Comparison of ENCODE assay signal across 11 mouse cellular contexts in genomic region chr2:164084342-164084700, GRCm38 (mm10). TPM values are rescaled to one million over a fixed set of nuclear protein-coding genes. Genes with fewer than 3 reads are reported as not detected.
A peak's percentile ranks its signal among the peaks of the same experiment; 100 is the strongest.
DNase-seq lines count a peak whose midpoint lies in the region; ATAC-seq and TF ChIP-seq lines count a peak whose summit lies in the region.
"Had no signal": no experiment of that assay in that cellular context is flagged by ENCODE, and none has a peak within 500 bp of the region (broad histone marks: within the 10 kb centered on the region; RNA-seq: fewer than 3 reads in every experiment).

No protein-coding gene starts in this region.

- H3K4me2 ChIP-seq in liver, embryonic 13.5 days: no peak overlapping the region
- H3K4me2 ChIP-seq in liver, postnatal 0 days (ENCODE audit: low read depth, low read length): peak overlapping the region; percentile 40
- H3K4me2 ChIP-seq in midbrain, postnatal 0 days (ENCODE audit: low read depth, low read length, poor library complexity, severe bottlenecking): no peak overlapping the region
- H3K4me2 ChIP-seq: lung, embryonic 15.5 days had no signal

- no peak for TF ChIP-seq EP300 in liver, postnatal 0 days (IDR thresholded peaks at IDR 0.05; ENCODE audit: low read depth)

- no peak for TF ChIP-seq CTCF in liver, postnatal 0 days (IDR thresholded peaks at IDR 0.05; ENCODE audit: low read depth)
- TF ChIP-seq CTCF in midbrain, postnatal 0 days (IDR thresholded peaks at IDR 0.05): no peak

- H3K4me3 ChIP-seq in liver, embryonic 13.5 days (replicated peaks): no peak overlapping the region
- no peak overlapping the region for H3K4me3 ChIP-seq in liver, postnatal 0 days (ENCODE audit: low read depth, low read length)
- H3K4me3 ChIP-seq in midbrain, postnatal 0 days (ENCODE audit: low read depth, low read length): no peak overlapping the region
- H3K4me3 ChIP-seq: lung, embryonic 15.5 days had no signal

- no peak for DNase-seq in liver, embryonic 13.5 days
- no peak for DNase-seq in liver
- no peak for DNase-seq in liver, postnatal 0 days
- peak; percentile 13 for DNase-seq in spleen, adult 12 weeks (ENCODE audit: low spot score)
- DNase-seq in cerebellum, postnatal 25 days: no peak
- DNase-seq in midbrain, postnatal 0 days (ENCODE audit: low spot score): no peak
- DNase-seq in retina, postnatal 1 day: no peak
- DNase-seq in gastrocnemius, postnatal 14 days: no peak
- DNase-seq: cerebellum, adult 8-10 months; heart, postnatal 4 days had no signal

- peaks cover 80% of the 10 kb centered on the region for H3K36me3 ChIP-seq in liver, embryonic 13.5 days
- H3K36me3 ChIP-seq in liver, postnatal 0 days (replicated peaks; ENCODE audit: insufficient read depth, low read length): peaks cover 70% of the 10 kb centered on the region
- peaks cover 59% of the 10 kb centered on the region for H3K36me3 ChIP-seq in midbrain, postnatal 0 days (ENCODE audit: insufficient read depth, low read length)

- intact Hi-C loops in gastrocnemius, postnatal 14 days (cut with DNase I; ENCODE audit: low total_unique reads): no loop called here

- H3K27me3 ChIP-seq in liver, embryonic 13.5 days: no peaks in the 10 kb centered on the region
- H3K27me3 ChIP-seq in liver, postnatal 0 days (ENCODE audit: insufficient read depth, low read length): no peaks in the 10 kb centered on the region
- no peaks in the 10 kb centered on the region for H3K27me3 ChIP-seq in midbrain, postnatal 0 days (ENCODE audit: insufficient read depth, low read length)
- H3K27me3 ChIP-seq: lung, embryonic 15.5 days had no signal

- H3K27ac ChIP-seq in liver, embryonic 13.5 days: peak overlapping the region; percentile 27; the same call in 1 of the 2 replicates
- peak overlapping the region; percentile 86 for H3K27ac ChIP-seq in liver, postnatal 0 days (ENCODE audit: low read depth)
- H3K27ac ChIP-seq in midbrain, postnatal 0 days (ENCODE audit: low read depth, low read length): no peak overlapping the region

- WGBS in liver, embryonic 13.5 days (ENCODE audit: insufficient replicate concordance): 46% methylated on average over 7 of the region's 7 CpGs
- 36% methylated on average over 7 of the region's 7 CpGs for WGBS in liver, postnatal 0 days (ENCODE audit: insufficient replicate concordance)
- 89% methylated on average over 7 of the region's 7 CpGs for WGBS in midbrain, postnatal 0 days

- peaks cover 8% of the 10 kb centered on the region for H3K4me1 ChIP-seq in liver, embryonic 13.5 days (replicated peaks)
- H3K4me1 ChIP-seq in liver, postnatal 0 days (ENCODE audit: insufficient read depth): peaks cover 7% of the 10 kb centered on the region; the same call in 1 of the 2 replicates
- H3K4me1 ChIP-seq in midbrain, postnatal 0 days (ENCODE audit: insufficient read depth, low read length): no peaks in the 10 kb centered on the region

- H3K9ac ChIP-seq in liver, embryonic 13.5 days: no peak overlapping the region
- H3K9ac ChIP-seq in liver, postnatal 0 days (replicated peaks): no peak overlapping the region
- H3K9ac ChIP-seq in midbrain, postnatal 0 days (replicated peaks; ENCODE audit: low read length, poor library complexity, severe bottlenecking): no peak overlapping the region
- H3K9ac ChIP-seq: lung, embryonic 15.5 days had no signal

- peak; percentile 23; the same call in 1 of the 2 replicates for ATAC-seq in liver, embryonic 13.5 days (ENCODE audit: low read depth)
- ATAC-seq in liver, postnatal 0 days: peak; percentile 62
- ATAC-seq in midbrain, postnatal 0 days (ENCODE audit: low FRiP score): no peak

- no peaks in the 10 kb centered on the region for H3K9me3 ChIP-seq in liver, embryonic 13.5 days (replicated peaks)
- H3K9me3 ChIP-seq in liver, postnatal 0 days (ENCODE audit: low read length): no peaks in the 10 kb centered on the region
- H3K9me3 ChIP-seq in midbrain, postnatal 0 days (ENCODE audit: low read length): no peaks in the 10 kb centered on the region
- H3K9me3 ChIP-seq: lung, embryonic 15.5 days had no signal

RNA-seq across cellular contexts. Expression of gene Tomm34, which starts 13.4 kb away (rescaled TPM):
- polyA plus RNA-seq in liver, embryonic 13.5 days (2015; fragmentation: Nextera tagmentation; extraction: Ambion mirVana): 26.1 and 28.6 TPM in 2 replicates
- 11.6 and 13.3 TPM in 2 replicates for polyA plus RNA-seq in liver, postnatal 0 days (2015; fragmentation: Nextera tagmentation; extraction: Ambion mirVana)
- 32.4 and 34.7 TPM in 2 replicates for total RNA-seq in midbrain, postnatal 0 days (2014; rRNA removed)
- polyA plus RNA-seq in midbrain, postnatal 0 days (2015; fragmentation: Nextera tagmentation; extraction: Ambion mirVana): 45.3 and 46.7 TPM in 2 replicates
- total RNA-seq in gastrocnemius, postnatal 14 days (2021): 10 to 100 TPM; 11.7 to 14.6 TPM

RNA-seq across cellular contexts. Expression of gene Stk4, which starts 14.2 kb away (rescaled TPM):
- polyA plus RNA-seq in liver, embryonic 13.5 days (2015; fragmentation: Nextera tagmentation; extraction: Ambion mirVana): 14.8 and 17.9 TPM in 2 replicates
- 9.8 and 10.8 TPM in 2 replicates for polyA plus RNA-seq in liver, postnatal 0 days (2015; fragmentation: Nextera tagmentation; extraction: Ambion mirVana)
- 24.6 and 28.3 TPM in 2 replicates for total RNA-seq in midbrain, postnatal 0 days (2014; rRNA removed)
- 11.1 and 13.7 TPM in 2 replicates for polyA plus RNA-seq in midbrain, postnatal 0 days (2015; fragmentation: Nextera tagmentation; extraction: Ambion mirVana)
- total RNA-seq in gastrocnemius, postnatal 14 days (2021): 10 to 100 TPM; 10.0 to 10.3 TPM

RNA-seq across cellular contexts. Expression of gene Pabpc1l, which starts 59.1 kb away (rescaled TPM):
- polyA plus RNA-seq in liver, embryonic 13.5 days (2015; fragmentation: Nextera tagmentation; extraction: Ambion mirVana): 0.30 and 0.39 TPM in 2 replicates
- 0.46 and 0.63 TPM in 2 replicates for polyA plus RNA-seq in liver, postnatal 0 days (2015; fragmentation: Nextera tagmentation; extraction: Ambion mirVana)
- 0.22 TPM in 1 of 2 replicates, not detected in the other for total RNA-seq in midbrain, postnatal 0 days (2014; rRNA removed)
- polyA plus RNA-seq in midbrain, postnatal 0 days (2015; fragmentation: Nextera tagmentation; extraction: Ambion mirVana): 2.0 and 2.8 TPM in 2 replicates
- under 1 TPM; 0.84 TPM for total RNA-seq in gastrocnemius, postnatal 14 days (2021)
